Mouse (Mus musculus) spleen, adult 2 months (tissue): ENCODE results near the gene Fnip2. TPM values are rescaled to one million over a fixed set of nuclear protein-coding genes. Genes with fewer than 3 reads are reported as not detected.
A peak's percentile ranks its signal among the peaks of the same experiment; 100 is the strongest.

Experiments used
- DNase-seq, 2 experiments: peaks; one replicate each; pipeline versions ENCODE4 v3.0.0 to v3.0.0-alpha.2; 2012 to 2021; ENCODE audit warnings: low spot score in 2 of 2, low read depth in 1 of 2
- H3K27ac ChIP-seq: fragments of 200-500 bp; 2 replicates; pipeline ENCODE4 v1.5.1; 2012; ENCODE audit warnings: low read length, inconsistent platforms; ENCODE audit not compliant: insufficient read depth
- H3K27me3 ChIP-seq: fragments of 200-500 bp; 2 replicates; pipeline ENCODE4 v1.6.1; 2012; ENCODE audit warnings: mild to moderate bottlenecking, moderate library complexity, low read length, inconsistent platforms; ENCODE audit not compliant: control insufficient read depth, insufficient read depth
- H3K36me3 ChIP-seq: fragments of 200-500 bp; 2 replicates; pipeline ENCODE4 v1.6.1; 2012; ENCODE audit warnings: mild to moderate bottlenecking, low read length, inconsistent platforms; ENCODE audit not compliant: control insufficient read depth, insufficient read depth
- H3K4me1 ChIP-seq: fragments of 200-500 bp; 2 replicates; pipeline ENCODE4 v1.6.1; 2011; ENCODE audit warnings: inconsistent platforms; ENCODE audit not compliant: control insufficient read depth, insufficient read depth, insufficient read length
- H3K4me3 ChIP-seq: fragments of 200-500 bp; 2 replicates; pipeline ENCODE4 v1.5.1; 2011; ENCODE audit warnings: mild to moderate bottlenecking, inconsistent platforms; ENCODE audit not compliant: insufficient read depth, insufficient read length; ENCODE audit errors: extremely low read depth
- CTCF ChIP-seq: fragments of 200-500 bp; IDR thresholded peaks from 2 replicates; pipeline ENCODE4 v1.5.1; 2011; ENCODE audit warnings: mild to moderate bottlenecking, inconsistent platforms; ENCODE audit not compliant: insufficient read depth, insufficient read length, insufficient replicate concordance; ENCODE audit errors: extremely low read depth
- POLR2A ChIP-seq: fragments of 200-500 bp; IDR thresholded peaks from 2 replicates; pipeline ENCODE4 v1.6.1; 2011; ENCODE audit warnings: low read depth, low read length, inconsistent platforms
- WGBS: fragments of 180-500 bp; shearing (Covaris S2); methylation state at CpG from one replicate; pipeline ENCODE4 v1.1.7; 2018; 5-methylcytosine and 5-hydroxymethylcytosine counted together
- polyA plus RNA-seq: library from polyadenylated mRNA; depleted of rRNA; stranded (reverse); fragments of >200 nt; gene quantifications from 2 replicates; pipeline ENCODE4 v1.2.3, GENCODE M21; 2012; rRNA removed

Gene Fnip2
- polyA plus RNA-seq = 2.6 and 3.1 TPM in 2 replicates

DNA sequence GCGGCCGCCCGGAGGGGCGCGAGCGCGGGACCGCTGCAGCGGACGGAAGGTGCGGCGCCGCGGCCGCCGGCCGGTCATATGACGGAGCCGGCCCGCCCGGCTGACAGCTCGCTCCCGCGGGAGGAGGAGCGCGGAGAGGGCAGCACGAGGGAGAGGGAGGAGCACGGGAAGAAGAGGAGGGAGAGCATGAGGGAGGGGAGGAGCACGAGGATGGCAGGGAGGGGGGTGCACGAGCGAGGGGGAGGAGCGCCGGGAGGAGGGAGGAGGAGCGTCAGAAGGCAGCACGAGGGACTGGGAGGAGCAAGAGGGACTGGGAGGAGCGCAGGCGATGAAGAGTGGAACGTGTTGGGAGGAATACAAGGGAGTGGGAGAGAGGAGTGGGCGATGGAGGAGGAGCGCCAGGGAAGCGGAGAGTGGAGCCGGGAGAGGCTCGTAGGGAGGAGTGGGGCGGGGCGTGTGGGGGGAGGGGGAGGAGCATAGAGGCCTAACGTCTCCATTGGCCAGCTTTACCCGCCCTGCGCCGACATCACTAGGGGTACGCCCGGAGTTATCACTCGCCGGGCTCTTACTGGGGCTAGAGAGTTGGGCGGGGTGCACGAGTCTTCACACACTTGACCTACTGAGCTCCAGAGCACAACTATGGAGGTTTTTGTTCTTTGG, at the start of gene Fnip2:
TSS of gene Fnip2 (minus strand) at position 94 of the 660 bp plus-strand sequence.
- peak in 1 of 2 experiments; percentile 57 for DNase-seq
- 1% methylated on average over 52 of the region's 55 CpGs for WGBS
- Histone ChIP-seq H3K4me1 (peaks cover 5% of the 10 kb centered on the region; the same call in 1 of the 2 replicates), H3K36me3 (no peaks in the 10 kb centered on the region), H3K4me3 (peak within 1 kb of the TSS; percentile 80), H3K27ac (peak within 1 kb of the TSS; percentile 73), H3K27me3 (peaks cover 14% of the 10 kb centered on the region)
- TF ChIP-seq POLR2A = no peak
- no peak for TF ChIP-seq CTCF

GRCm38 (mm10) chr3:79609886-79610285, 42.3 kb upstream of the Fnip2 start:
- TF ChIP-seq CTCF = no peak
- TF ChIP-seq POLR2A = no peak
- Histone ChIP-seq H3K27ac (no peak overlapping the region), H3K4me3 (no peak overlapping the region), H3K36me3 (peaks cover 26% of the 10 kb centered on the region), H3K4me1 (no peaks in the 10 kb centered on the region), H3K27me3 (no peaks in the 10 kb centered on the region)
- 96% methylated on average over 2 of the region's 2 CpGs for WGBS
- DNase-seq = no peak

GRCm38 (mm10) chr3:79595468-79595867, 27.9 kb upstream of the Fnip2 start:
- DNase-seq = no peak
- TF ChIP-seq CTCF (no peak), POLR2A (no peak)
- Histone ChIP-seq H3K4me3 (no peak overlapping the region), H3K27ac (no peak overlapping the region), H3K4me1 (no peaks in the 10 kb centered on the region), H3K27me3 (no peaks in the 10 kb centered on the region), H3K36me3 (peaks cover 24% of the 10 kb centered on the region)
- WGBS = 98% methylated on average over 7 of the region's 7 CpGs

- DNase-seq = no peak
- no peak for TF ChIP-seq POLR2A
- no peak for TF ChIP-seq CTCF
- Histone ChIP-seq H3K27ac (no peak overlapping the region), H3K4me1 (no peaks in the 10 kb centered on the region), H3K36me3 (peaks cover 13% of the 10 kb centered on the region), H3K4me3 (peak overlapping the region; percentile 85), H3K27me3 (no peaks in the 10 kb centered on the region)
- 1% methylated on average over 15 of the region's 15 CpGs for WGBS
Measured at GRCm38 (mm10) chr3:79591793-79592471, 24.3 kb upstream of the Fnip2 start.

DNA sequence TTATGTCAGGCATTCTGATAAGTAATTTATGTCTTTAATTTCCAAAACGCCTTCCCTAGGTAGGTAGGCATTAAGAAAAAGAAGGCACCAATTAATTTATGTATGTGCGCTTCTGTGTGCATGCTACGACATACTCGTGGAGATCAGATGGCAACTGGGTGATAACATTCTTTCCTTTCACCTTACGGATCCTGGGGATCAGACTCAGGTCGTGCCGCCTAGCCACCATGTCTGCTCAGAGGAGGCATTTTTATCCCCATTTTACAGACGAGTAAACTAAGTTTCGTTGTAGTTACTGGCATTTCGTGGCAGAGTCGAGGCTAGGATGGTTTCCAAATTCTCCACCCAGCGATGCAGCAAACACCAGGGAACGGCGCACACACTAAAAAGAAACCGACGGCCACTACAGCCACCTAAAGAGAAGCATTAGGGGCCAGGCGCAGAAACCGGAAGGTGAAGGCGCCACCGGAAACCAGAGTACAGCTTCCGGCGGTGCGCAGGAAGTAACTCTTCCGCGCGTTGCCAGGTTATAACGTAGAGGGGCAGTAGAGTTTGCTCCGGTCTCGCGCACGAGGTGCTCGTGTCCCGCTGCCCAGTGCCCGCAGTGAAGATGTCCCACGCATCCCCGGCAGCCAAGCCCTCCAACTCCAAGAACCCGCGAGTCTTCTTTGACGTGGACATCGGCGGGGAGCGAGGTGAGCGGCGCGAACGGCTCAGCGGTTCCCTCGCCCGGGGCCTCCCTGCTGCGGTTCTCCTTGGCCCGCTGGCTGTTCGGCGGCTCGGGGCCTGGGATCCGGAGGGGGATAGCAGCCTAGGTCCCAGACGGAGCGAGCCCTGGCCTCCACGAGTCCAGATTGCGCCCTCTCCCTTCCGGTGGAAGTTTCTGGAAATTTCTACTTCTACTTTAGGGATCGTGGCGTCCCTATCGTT, 23.5 kb upstream of the Fnip2 start, which contains the start of gene Ppid:
TSS of gene Ppid (plus strand) at position 480 of the 930 bp plus-strand sequence.
- WGBS = 4% methylated on average over 63 of the region's 63 CpGs
- no peaks in the 10 kb centered on the region for H3K4me1 ChIP-seq
- H3K27ac ChIP-seq = peak within 1 kb of the TSS; percentile 67
- DNase-seq = peak; percentile 71 to 74
- H3K4me3 ChIP-seq = peak within 1 kb of the TSS; percentile 85
- peaks cover 11% of the 10 kb centered on the region for H3K36me3 ChIP-seq
- no peaks in the 10 kb centered on the region for H3K27me3 ChIP-seq
- TF ChIP-seq CTCF = no peak
- peak; percentile 13; the same call in 1 of the 2 replicates for TF ChIP-seq POLR2A

DNA sequence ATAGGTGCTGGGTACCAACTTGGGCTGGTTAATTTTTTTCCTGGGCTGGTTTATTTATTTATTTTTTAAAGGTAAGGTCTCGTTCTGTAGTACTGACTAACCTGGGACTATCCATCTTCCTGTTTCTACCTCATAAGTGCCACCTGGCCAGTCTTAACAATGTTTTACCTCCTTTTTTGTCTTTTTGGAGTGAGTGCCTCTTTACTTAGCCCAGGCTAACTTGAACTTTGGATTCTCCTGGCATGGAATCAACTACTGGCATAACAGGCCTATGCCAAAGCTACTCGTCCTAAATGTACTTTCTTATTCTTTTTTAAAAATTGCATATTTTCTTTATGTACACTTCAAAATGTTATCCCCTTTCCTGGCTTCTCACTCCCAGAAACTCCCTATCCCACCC, 22.1 kb upstream of the Fnip2 start:
- Histone ChIP-seq H3K27me3 (0 out of 2 replicates have a peak, but pooled peaks cover 2% of the 10 kb centered on the region), H3K4me3 (no peak overlapping the region), H3K27ac (no peak overlapping the region), H3K4me1 (no peaks in the 10 kb centered on the region), H3K36me3 (peaks cover 5% of the 10 kb centered on the region; the same call in 1 of the 2 replicates)
- 85% methylated on average over 2 of the region's 2 CpGs for WGBS
- TF ChIP-seq POLR2A = no peak
- no peak for TF ChIP-seq CTCF
- DNase-seq = no peak
